9 mouse cellular contexts compared by ENCODE assay signal in the genomic region with DNA sequence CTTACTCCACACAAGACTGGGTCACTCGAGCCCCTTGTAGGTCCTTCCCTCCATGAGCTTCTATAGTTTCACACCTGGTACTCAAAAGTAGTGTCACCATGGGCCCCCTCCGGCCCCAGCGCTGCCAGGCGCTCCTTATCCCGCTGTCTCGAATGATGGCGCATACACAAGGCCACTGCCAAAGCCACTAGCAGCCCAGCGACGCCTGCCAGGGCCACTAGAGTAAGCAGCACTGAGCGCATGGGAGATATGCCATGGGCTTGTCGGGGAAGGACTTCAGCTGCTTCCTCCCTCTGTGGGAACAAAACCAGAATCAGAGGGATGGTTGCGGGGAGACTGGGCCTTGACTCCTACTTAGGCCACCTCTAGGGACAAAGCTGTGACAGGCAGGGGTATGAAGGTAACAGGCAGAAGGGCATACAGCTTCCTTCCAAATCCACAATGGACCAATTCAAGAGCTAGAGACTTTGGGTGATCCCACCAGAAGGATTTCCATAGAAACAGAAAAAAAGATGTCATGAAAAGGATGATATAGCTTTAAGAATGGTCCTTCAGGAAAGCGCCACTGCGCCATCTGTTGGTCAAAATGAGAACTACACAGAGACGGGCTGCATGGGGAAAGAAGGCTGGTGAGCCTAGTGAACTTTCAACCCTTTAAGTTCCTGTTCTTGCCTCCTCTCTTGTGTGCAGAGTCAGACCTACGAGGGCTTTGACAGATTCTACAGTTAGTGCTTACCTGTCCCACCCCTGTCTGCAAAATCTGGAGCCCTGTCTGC. TPM values are rescaled to one million over a fixed set of nuclear protein-coding genes. Genes with fewer than 3 reads are reported as not detected.
A peak's percentile ranks its signal among the peaks of the same experiment; 100 is the strongest.
DNase-seq lines count a peak whose midpoint lies in the region; ATAC-seq and TF ChIP-seq lines count a peak whose summit lies in the region.
"Had no signal": no experiment of that assay in that cellular context is flagged by ENCODE, and none has a peak within 500 bp of the region (broad histone marks: within the 10 kb centered on the region; RNA-seq: fewer than 3 reads in every experiment).

No protein-coding gene starts in this region.

- H3K27ac ChIP-seq in heart, embryonic 10.5 days = no peak overlapping the region
- no peak overlapping the region for H3K27ac ChIP-seq in cortical plate, adult 2 months (ENCODE audit: insufficient read depth, low read length)
- H3K27ac ChIP-seq in heart, postnatal 0 days (ENCODE audit: low read depth) = no peak overlapping the region
- H3K27ac ChIP-seq: limb, embryonic 13.5 days had no signal

- no peak for ATAC-seq in heart, postnatal 0 days (ENCODE audit: insufficient read depth, low read depth)

- TF ChIP-seq POLR2A in cortical plate, adult 2 months (IDR thresholded peaks at IDR 0.05; ENCODE audit: extremely low read depth, insufficient read depth, low read length) = no peak

- no peak overlapping the region for H3K4me2 ChIP-seq in heart, postnatal 0 days (ENCODE audit: low read depth, low read length)
- H3K4me2 ChIP-seq: limb, embryonic 13.5 days had no signal

- H3K4me3 ChIP-seq in heart, embryonic 10.5 days = no peak overlapping the region
- no peak overlapping the region for H3K4me3 ChIP-seq in cortical plate, adult 2 months (ENCODE audit: insufficient read depth, low read length)
- no peak overlapping the region for H3K4me3 ChIP-seq in heart, postnatal 0 days (ENCODE audit: low read depth, low read length)
- H3K4me3 ChIP-seq: limb, embryonic 13.5 days had no signal

- DNase-seq in heart, adult 18-20 months = peak; percentile 78 to 95
- DNase-seq in heart, embryonic 10.5 days (ENCODE audit: low spot score) = no peak
- peak; percentile 84 for DNase-seq in ZHBTc4 (ENCODE audit: low read depth, low spot score)
- DNase-seq in heart, postnatal 0 days (ENCODE audit: low spot score) = peak; percentile 46
- peak; percentile 81 to 82 for DNase-seq in left cerebral cortex, postnatal 10 days (ENCODE audit: extremely low spot score in 1 of 2, low spot score in 2 of 2)
- DNase-seq in monocyte, adult 2 months (ENCODE audit: low read depth in 1 of 2, low spot score in 2 of 2) = peak; percentile 69 to 80
- peak; percentile 90 for DNase-seq in splenic B cell, adult 2 months (ENCODE audit: low read depth, low spot score)

- intact Hi-C loops in left cerebral cortex, postnatal 10 days (cut with DNase I) = loop anchor here (5.0 kb wide), 1 partner anchor 38 kb away; no protein-coding TSS in a partner anchor

- H3K4me1 ChIP-seq in heart, embryonic 10.5 days = peaks cover 10% of the 10 kb centered on the region
- peaks cover 4% of the 10 kb centered on the region; the same call in 1 of the 2 replicates for H3K4me1 ChIP-seq in cortical plate, adult 2 months (ENCODE audit: control insufficient read depth, insufficient read depth, low read length)
- H3K4me1 ChIP-seq in heart, postnatal 0 days (ENCODE audit: control insufficient read depth, insufficient read depth) = peaks cover 3% of the 10 kb centered on the region

- H3K27me3 ChIP-seq in heart, embryonic 10.5 days (ENCODE audit: insufficient read depth, poor library complexity, severe bottlenecking) = peaks cover 18% of the 10 kb centered on the region
- no peaks in the 10 kb centered on the region for H3K27me3 ChIP-seq in heart, postnatal 0 days (ENCODE audit: control insufficient read depth, insufficient read depth, low read length)
- no peaks in the 10 kb centered on the region for H3K27me3 ChIP-seq in splenic B cell, adult 2 months (ENCODE audit: control insufficient read depth, insufficient read depth, low read length, poor library complexity, severe bottlenecking)

- WGBS in heart, embryonic 10.5 days = 63% methylated on average over 16 of the region's 16 CpGs
- 54% methylated on average over 16 of the region's 16 CpGs for WGBS in heart, postnatal 0 days

- H3K36me3 ChIP-seq in heart, embryonic 10.5 days = no peaks in the 10 kb centered on the region
- no peaks in the 10 kb centered on the region for H3K36me3 ChIP-seq in heart, postnatal 0 days (replicated peaks; ENCODE audit: control insufficient read depth, insufficient read depth, low read length)
- no peaks in the 10 kb centered on the region for H3K36me3 ChIP-seq in splenic B cell, adult 2 months (ENCODE audit: control insufficient read depth, insufficient read depth, low read length, poor library complexity, severe bottlenecking)
- H3K36me3 ChIP-seq: limb, embryonic 13.5 days had no signal

- TF ChIP-seq CTCF in cortical plate, adult 2 months (IDR thresholded peaks at IDR 0.05; ENCODE audit: extremely low read depth, insufficient read depth, low read length) = peak; percentile 84
- peak; percentile 89 for TF ChIP-seq CTCF in heart, postnatal 0 days (IDR thresholded peaks at IDR 0.05; ENCODE audit: low read depth)

- H3K9me3 ChIP-seq in heart, embryonic 10.5 days = no peaks in the 10 kb centered on the region
- no peaks in the 10 kb centered on the region for H3K9me3 ChIP-seq in heart, postnatal 0 days (replicated peaks; ENCODE audit: control insufficient read depth, low read length)
- H3K9me3 ChIP-seq: limb, embryonic 13.5 days had no signal

- no peak for TF ChIP-seq EP300 in heart, postnatal 0 days (IDR thresholded peaks at IDR 0.05; ENCODE audit: low read depth)

- H3K9ac ChIP-seq in heart, postnatal 0 days (replicated peaks; ENCODE audit: low read depth, low read length) = no peak overlapping the region
- H3K9ac ChIP-seq: limb, embryonic 13.5 days had no signal

RNA-seq across cellular contexts. Expression of a gene that starts 10.3 kb away (rescaled TPM):
- 1 to 10 TPM; 1.2 to 2.0 TPM for total RNA-seq in heart, adult 18-20 months (2021)
- 0.70 and 0.84 TPM in 2 replicates for polyA plus RNA-seq in heart, embryonic 10.5 days (2016; fragmentation: Nextera tagmentation; extraction: Ambion mirVana)
- polyA plus RNA-seq in cortical plate, adult 2 months (2012; rRNA removed) = 405 TPM in 2 replicates
- 0.04 and 0.15 TPM in 2 replicates for total RNA-seq in heart, postnatal 0 days (2014; rRNA removed; ENCODE audit: low replicate concordance)
- 0.16 and 0.26 TPM in 2 replicates for polyA plus RNA-seq in heart, postnatal 0 days (2015; fragmentation: Nextera tagmentation; extraction: Ambion mirVana)
- 100 to 1,000 TPM; 257 to 262 TPM for total RNA-seq in left cerebral cortex, postnatal 10 days (2021)

RNA-seq across cellular contexts. Expression of a gene that starts 17.8 kb away (rescaled TPM):
- total RNA-seq in heart, adult 18-20 months (2021) = 100 to 1,000 TPM; 123 to 127 TPM
- polyA plus RNA-seq in heart, embryonic 10.5 days (2016; fragmentation: Nextera tagmentation; extraction: Ambion mirVana) = 24.5 and 32.4 TPM in 2 replicates
- 104 and 115 TPM in 2 replicates for polyA plus RNA-seq in cortical plate, adult 2 months (2012; rRNA removed)
- 25.1 and 35.0 TPM in 2 replicates for total RNA-seq in heart, postnatal 0 days (2014; rRNA removed; ENCODE audit: low replicate concordance)
- polyA plus RNA-seq in heart, postnatal 0 days (2015; fragmentation: Nextera tagmentation; extraction: Ambion mirVana) = 34.9 and 36.7 TPM in 2 replicates
- total RNA-seq in left cerebral cortex, postnatal 10 days (2021) = 10 to 100 TPM; 64.1 to 69.0 TPM

RNA-seq across cellular contexts. Expression of a gene that starts 22.1 kb away (rescaled TPM):
- total RNA-seq in heart, adult 18-20 months (2021) = not detected
- polyA plus RNA-seq in heart, embryonic 10.5 days (2016; fragmentation: Nextera tagmentation; extraction: Ambion mirVana) = not detected in 2 replicates
- not detected in 2 replicates for polyA plus RNA-seq in cortical plate, adult 2 months (2012; rRNA removed)
- not detected in 2 replicates for total RNA-seq in heart, postnatal 0 days (2014; rRNA removed; ENCODE audit: low replicate concordance)
- not detected in 2 replicates for polyA plus RNA-seq in heart, postnatal 0 days (2015; fragmentation: Nextera tagmentation; extraction: Ambion mirVana)
- total RNA-seq in left cerebral cortex, postnatal 10 days (2021) = not detected
- polyA plus RNA-seq: limb, embryonic 13.5 days had no signal

RNA-seq across cellular contexts. Expression of a gene that starts 24.2 kb away (rescaled TPM):
- not detected for total RNA-seq in heart, adult 18-20 months (2021)
- polyA plus RNA-seq in heart, embryonic 10.5 days (2016; fragmentation: Nextera tagmentation; extraction: Ambion mirVana) = not detected in 2 replicates
- 138 and 162 TPM in 2 replicates for polyA plus RNA-seq in cortical plate, adult 2 months (2012; rRNA removed)
- total RNA-seq in heart, postnatal 0 days (2014; rRNA removed; ENCODE audit: low replicate concordance) = not detected in 2 replicates
- 0.48 TPM in 1 of 2 replicates, not detected in the other for polyA plus RNA-seq in heart, postnatal 0 days (2015; fragmentation: Nextera tagmentation; extraction: Ambion mirVana)
- total RNA-seq in left cerebral cortex, postnatal 10 days (2021) = 10 to 100 TPM; 72.5 to 81.7 TPM
- polyA plus RNA-seq: limb, embryonic 13.5 days had no signal

RNA-seq across cellular contexts. Expression of a gene that starts 34.4 kb away (rescaled TPM):
- total RNA-seq in heart, adult 18-20 months (2021) = 1,000 to 10,000 TPM in 1 of 2 experiments, 100 to 1,000 TPM in 1; 973 to 1,125 TPM
- 35.2 and 50.8 TPM in 2 replicates for polyA plus RNA-seq in heart, embryonic 10.5 days (2016; fragmentation: Nextera tagmentation; extraction: Ambion mirVana)
- 345 and 362 TPM in 2 replicates for polyA plus RNA-seq in cortical plate, adult 2 months (2012; rRNA removed)
- 179 and 227 TPM in 2 replicates for total RNA-seq in heart, postnatal 0 days (2014; rRNA removed; ENCODE audit: low replicate concordance)
- polyA plus RNA-seq in heart, postnatal 0 days (2015; fragmentation: Nextera tagmentation; extraction: Ambion mirVana) = 114 and 142 TPM in 2 replicates
- 100 to 1,000 TPM; 456 to 464 TPM for total RNA-seq in left cerebral cortex, postnatal 10 days (2021)

Comparison
In these comparisons a context has a peak if more than half of its experiments do, and no peak if none do; other contexts are left out.
1. RNA of a gene that starts 10.3 kb away (total RNA-seq): 257 to 262 TPM in left cerebral cortex, postnatal 10 days; 1.2 to 2.0 TPM in heart, adult 18-20 months and 0.04 to 0.15 TPM in heart, postnatal 0 days; every median in the first group is over 10 times any median in the second.